Mouse (Mus musculus) lung, postnatal 14 days (tissue): ENCODE data around the gene Myl9.
A peak's percentile ranks its signal among the peaks of the same experiment; 100 is the strongest.

Experiments
- DNase-seq: peaks from one replicate; pipeline ENCODE4 v3.0.0; 2021

The Myl9 gene

GRCm38 (mm10) chr2:156774738-156775454 is at the start of gene Myl9:
TSS of gene Myl9 (plus strand) at chr2:156775420.
- DNase-seq = peak; percentile 57

GRCm38 (mm10) chr2:156726344-156726743 is 48.9 kb upstream of the Myl9 start:
- peak; percentile 56 for DNase-seq

GRCm38 (mm10) chr2:156726878-156727277 is 48.3 kb upstream of the Myl9 start:
- DNase-seq = no peak

GRCm38 (mm10) chr2:156729537-156730469 is 45.4 kb upstream of the Myl9 start:
- DNase-seq = no peak

- DNase-seq = no peak
Measured at GRCm38 (mm10) chr2:156730501-156730921, 44.7 kb upstream of the Myl9 start.

GRCm38 (mm10) chr2:156731592-156731991 is 43.6 kb upstream of the Myl9 start:
- DNase-seq = no peak

- peak; percentile 68 for DNase-seq
Measured at GRCm38 (mm10) chr2:156732109-156732508, 43.1 kb upstream of the Myl9 start.

- DNase-seq = no peak
Measured at GRCm38 (mm10) chr2:156735761-156736335, 39.4 kb upstream of the Myl9 start.

GRCm38 (mm10) chr2:156736846-156737245 is 38.4 kb upstream of the Myl9 start:
- no peak for DNase-seq

- no peak for DNase-seq
Measured at GRCm38 (mm10) chr2:156737976-156738375, 37.2 kb upstream of the Myl9 start.

- no peak for DNase-seq
Measured at GRCm38 (mm10) chr2:156741265-156741664, 34.0 kb upstream of the Myl9 start.

GRCm38 (mm10) chr2:156741998-156742397 is 33.2 kb upstream of the Myl9 start:
- no peak for DNase-seq

- no peak for DNase-seq
Measured at GRCm38 (mm10) chr2:156743248-156743647, 32.0 kb upstream of the Myl9 start.

GRCm38 (mm10) chr2:156744414-156744813 is 30.8 kb upstream of the Myl9 start:
- DNase-seq = no peak

- DNase-seq = no peak
Measured at GRCm38 (mm10) chr2:156747315-156747714, 27.9 kb upstream of the Myl9 start.

- DNase-seq = no peak
Measured at GRCm38 (mm10) chr2:156749687-156750086, 25.5 kb upstream of the Myl9 start.

- DNase-seq = no peak
Measured at GRCm38 (mm10) chr2:156756937-156757336, 18.3 kb upstream of the Myl9 start.

- DNase-seq = no peak
Measured at GRCm38 (mm10) chr2:156760843-156761505, 14.2 kb upstream of the Myl9 start.

- DNase-seq = no peak
Measured at GRCm38 (mm10) chr2:156761521-156762278, 13.5 kb upstream of the Myl9 start.

- DNase-seq = no peak
Measured at GRCm38 (mm10) chr2:156762499-156762898, 12.7 kb upstream of the Myl9 start.

- DNase-seq = peak; percentile 78
Measured at GRCm38 (mm10) chr2:156763101-156763500, 12.1 kb upstream of the Myl9 start.

- no peak for DNase-seq
Measured at GRCm38 (mm10) chr2:156764022-156764421, 11.2 kb upstream of the Myl9 start.
